Mouse (Mus musculus) thymus, postnatal 0 days (tissue): ENCODE measurements around the gene Mia. TPM values are rescaled to one million over a fixed set of nuclear protein-coding genes. Genes with fewer than 3 reads are reported as not detected.

ENCODE experiments used
- DNase-seq: peaks from one replicate; pipeline ENCODE4 v3.0.0-alpha.2; 2015; ENCODE audit warnings: low spot score
- polyA plus RNA-seq: library from polyadenylated mRNA; unstranded; fragments of >200 nt; fragmentation: Nextera tagmentation; extraction: Ambion mirVana; gene quantifications from 2 replicates; pipeline ENCODE4 v1.2.1, GENCODE M21; 2015

Gene Mia
- polyA plus RNA-seq, 1 experiment from 2014 or later, result 3.4 TPM

GRCm38 (mm10) chr7:27185986-27186385, 5.0 kb upstream of the Mia start:
- no peak for DNase-seq

- DNase-seq, result peak; percentile 64
Measured at GRCm38 (mm10) chr7:27184964-27185363, 4.0 kb upstream of the Mia start.

GRCm38 (mm10) chr7:27182498-27182897, 1.5 kb upstream of the Mia start:
- no peak for DNase-seq

GRCm38 (mm10) chr7:27180036-27180435, 921 bp downstream of the Mia start:
- DNase-seq, result no peak

GRCm38 (mm10) chr7:27179217-27179918, 1.6 kb downstream of the Mia start:
- no peak for DNase-seq

- peak; percentile 99 for DNase-seq
Measured at GRCm38 (mm10) chr7:27178324-27179216, 2.4 kb downstream of the Mia start, which contains the start of gene Rab4b. Gene Rab4b (minus strand): TSS chr7:27178896.

- DNase-seq, result no peak
Measured at GRCm38 (mm10) chr7:27177942-27178323, 3.0 kb downstream of the Mia start.

GRCm38 (mm10) chr7:27174896-27175295, 6.1 kb downstream of the Mia start:
- no peak for DNase-seq

GRCm38 (mm10) chr7:27174496-27174895, 6.5 kb downstream of the Mia start:
- DNase-seq, result no peak

GRCm38 (mm10) chr7:27170981-27171380, 10.0 kb downstream of the Mia start:
- no peak for DNase-seq

GRCm38 (mm10) chr7:27168371-27168770, 12.6 kb downstream of the Mia start:
- no peak for DNase-seq

- no peak for DNase-seq
Measured at GRCm38 (mm10) chr7:27167475-27168094, 13.4 kb downstream of the Mia start.

- peak; percentile 97 for DNase-seq
Measured at GRCm38 (mm10) chr7:27166614-27167474, 14.1 kb downstream of the Mia start, which contains the start of gene Egln2. Gene Egln2 (minus strand): TSS chr7:27166802.

- DNase-seq, result peak; percentile 87
Measured at GRCm38 (mm10) chr7:27166229-27166613, 14.7 kb downstream of the Mia start.

GRCm38 (mm10) chr7:27165696-27166095, 15.3 kb downstream of the Mia start:
- peak; percentile 34 for DNase-seq

GRCm38 (mm10) chr7:27165007-27165655, 15.8 kb downstream of the Mia start:
- no peak for DNase-seq

- no peak for DNase-seq
Measured at GRCm38 (mm10) chr7:27164112-27164947, 16.6 kb downstream of the Mia start.

- no peak for DNase-seq
Measured at GRCm38 (mm10) chr7:27163450-27163805, 17.5 kb downstream of the Mia start.

GRCm38 (mm10) chr7:27162780-27163449, 18.0 kb downstream of the Mia start:
- no peak for DNase-seq
